Mouse (Mus musculus): ENCODE results near the gene Nodal. TPM values are rescaled to one million over a fixed set of nuclear protein-coding genes. Genes with fewer than 3 reads are reported as not detected.
A peak's percentile ranks its signal among the peaks of the same experiment; 100 is the strongest.

Nodal gene
- total RNA-seq, 2 experiments from 2014 or later: not detected

DNA sequence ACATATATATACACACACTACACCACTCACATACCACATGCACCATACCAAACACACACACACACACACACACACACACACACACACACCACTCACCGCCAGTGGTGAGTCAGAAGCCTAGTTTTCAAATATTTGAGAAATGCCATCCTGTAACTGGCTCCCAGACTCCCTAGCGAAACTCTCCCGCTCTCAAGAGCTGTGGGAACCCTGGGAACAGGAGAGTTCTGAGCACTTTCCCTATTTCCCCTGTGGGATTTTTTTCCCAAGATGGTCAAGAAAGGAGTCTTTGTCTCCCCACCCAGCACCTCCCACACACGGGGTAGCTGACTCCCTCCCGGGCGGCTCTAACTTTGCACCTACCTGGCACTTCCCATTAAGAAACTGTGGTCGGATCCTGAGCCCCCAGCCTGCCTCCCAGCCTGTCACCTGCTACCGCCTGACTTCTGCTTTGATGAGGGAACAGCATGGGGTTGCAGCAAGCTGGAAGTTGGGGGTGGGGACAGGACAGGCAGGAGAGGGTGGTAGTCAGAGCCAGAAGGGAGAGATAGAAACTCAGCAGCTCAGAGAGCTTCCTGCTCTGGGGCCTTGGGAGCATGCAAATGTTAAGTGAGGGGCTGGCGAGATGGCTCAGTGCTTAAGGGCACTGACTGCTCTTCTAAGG, 23.2 kb upstream of the Nodal start:
- no peak for ATAC-seq (replicated peaks; ENCODE audit: low FRiP score, poor library complexity, severe bottlenecking)

DNA sequence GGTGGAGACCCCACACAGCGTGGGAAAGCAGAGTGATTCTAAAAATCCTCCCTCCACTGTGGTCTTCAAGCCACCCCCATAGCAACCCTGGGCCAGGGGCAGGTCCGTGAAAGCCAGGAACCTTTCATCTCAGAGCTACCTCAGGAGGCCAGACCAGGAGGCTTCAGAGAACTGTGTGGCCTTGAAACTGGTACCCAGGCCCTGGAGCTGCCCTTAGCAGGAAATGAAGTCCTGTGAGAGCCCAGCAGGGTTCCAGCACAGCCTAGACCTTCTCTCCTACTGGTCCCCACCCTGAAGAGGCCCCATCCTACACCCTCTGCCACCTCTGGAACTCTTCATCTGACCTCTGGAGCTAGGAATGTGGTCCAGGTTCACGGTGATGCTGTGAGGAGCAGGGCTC, 19.6 kb upstream of the Nodal start:
- ATAC-seq (replicated peaks; ENCODE audit: low FRiP score, poor library complexity, severe bottlenecking): no peak

DNA sequence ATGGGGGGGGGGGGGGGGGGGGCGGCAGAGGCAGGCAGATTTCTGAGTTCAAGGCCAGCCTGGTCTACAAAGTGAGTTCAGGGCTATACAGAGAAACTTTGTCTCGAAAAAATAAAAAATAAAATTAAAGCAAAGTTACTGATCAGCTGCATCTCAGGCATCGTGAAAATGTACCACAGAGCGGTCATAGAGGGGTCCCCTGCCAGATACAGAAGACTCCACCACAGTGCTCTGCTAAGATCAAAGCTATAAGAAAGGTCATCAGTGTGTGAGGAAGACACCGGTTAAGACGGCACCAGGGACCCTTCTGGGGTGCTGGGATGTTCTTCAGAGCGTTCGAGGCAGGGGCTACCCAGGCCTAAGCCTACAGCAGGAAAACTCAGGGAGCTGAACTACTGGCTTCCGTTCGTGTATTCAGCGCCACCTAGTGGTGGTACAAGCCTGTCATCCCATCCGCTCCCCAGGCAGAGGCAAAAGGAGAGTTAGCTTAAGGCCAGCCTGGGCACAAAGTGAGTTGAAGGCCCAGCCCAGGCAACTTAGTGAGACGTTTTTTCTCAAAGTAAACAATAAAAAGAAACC, 18.5 kb upstream of the Nodal start:
- ATAC-seq (replicated peaks; ENCODE audit: low FRiP score, poor library complexity, severe bottlenecking): peak; percentile 78

DNA sequence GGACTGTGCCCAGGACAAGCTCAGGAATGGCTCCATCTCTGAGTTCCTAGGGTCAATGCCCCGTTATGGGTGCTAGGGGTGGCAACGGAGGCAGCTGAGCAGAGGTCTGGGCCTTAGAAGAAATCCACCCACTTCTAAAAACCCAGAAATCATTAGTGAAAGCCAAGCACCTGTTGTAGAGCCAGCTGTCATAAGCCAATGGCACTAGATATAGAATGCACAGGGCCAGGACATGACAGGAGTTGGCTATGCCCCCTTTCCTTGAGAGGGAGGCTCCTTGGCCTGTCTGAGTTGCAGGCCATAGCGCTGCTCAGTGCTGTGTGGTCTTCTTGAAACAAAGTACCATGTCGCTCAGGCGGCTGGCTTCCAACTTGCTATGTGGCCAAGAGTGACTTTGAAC, 17.4 kb upstream of the Nodal start:
- ATAC-seq (replicated peaks; ENCODE audit: low FRiP score, poor library complexity, severe bottlenecking): no peak

DNA sequence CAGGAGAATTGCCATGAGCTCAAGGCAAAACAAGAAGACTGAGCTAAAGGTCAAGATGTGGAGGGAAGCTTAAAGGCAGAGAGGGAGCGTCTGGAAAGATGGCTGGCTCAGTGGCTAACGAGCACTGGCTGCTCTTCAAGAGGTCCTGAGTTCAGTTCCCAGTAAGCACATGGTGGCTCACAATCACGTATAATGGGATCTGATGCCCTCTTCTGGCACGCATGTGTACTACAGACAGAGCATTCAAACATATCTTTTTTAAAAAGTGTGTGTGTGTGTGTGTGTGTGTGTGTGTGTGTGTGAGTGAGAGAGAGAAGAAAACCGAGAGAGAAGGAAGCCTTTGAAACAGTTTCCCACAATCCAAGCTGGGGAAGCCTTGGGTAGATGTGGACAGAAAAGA, 15.3 kb upstream of the Nodal start:
- ATAC-seq (replicated peaks; ENCODE audit: low FRiP score, poor library complexity, severe bottlenecking): no peak

DNA sequence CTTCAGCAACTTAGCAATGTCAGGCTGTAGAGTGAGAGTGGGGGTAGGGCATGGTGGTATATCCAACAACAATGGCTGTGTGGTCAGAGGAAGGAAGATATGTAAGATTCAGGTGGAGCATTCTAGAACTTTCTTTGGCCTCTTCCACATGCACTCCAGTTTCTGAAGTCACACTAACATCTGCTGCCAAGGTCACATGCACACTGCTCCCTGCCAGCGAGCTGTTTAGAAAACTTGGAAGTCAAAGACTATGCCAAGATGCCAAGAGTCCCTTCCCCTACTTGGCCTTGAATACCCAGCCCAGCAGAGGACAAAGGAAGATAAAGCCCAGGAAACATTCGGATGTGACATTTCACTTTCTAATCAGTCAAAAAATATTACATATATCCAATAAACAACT, 14.9 kb upstream of the Nodal start:
- ATAC-seq (replicated peaks; ENCODE audit: low FRiP score, poor library complexity, severe bottlenecking): no peak

DNA sequence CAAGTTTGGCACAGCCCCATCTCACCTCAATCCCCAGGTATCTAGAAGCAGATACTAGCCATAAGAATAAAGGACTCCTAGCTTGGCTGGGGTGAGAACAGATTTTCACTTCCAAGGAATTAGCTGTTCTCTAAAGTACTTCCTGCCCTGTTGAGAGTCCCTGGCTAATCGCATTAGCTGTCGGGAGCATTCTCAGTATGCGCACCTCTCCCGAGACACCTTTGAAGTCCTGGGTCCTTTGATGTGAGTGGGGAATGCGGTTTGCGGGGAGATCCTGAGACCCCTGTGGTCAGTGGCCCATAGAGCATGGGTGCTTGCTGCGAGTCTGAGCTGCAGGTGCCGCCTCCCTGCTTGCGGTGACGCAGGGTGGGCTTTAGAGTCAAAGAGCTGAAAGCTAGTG, 11.8 kb upstream of the Nodal start:
- ATAC-seq (replicated peaks; ENCODE audit: low FRiP score, poor library complexity, severe bottlenecking): no peak

DNA sequence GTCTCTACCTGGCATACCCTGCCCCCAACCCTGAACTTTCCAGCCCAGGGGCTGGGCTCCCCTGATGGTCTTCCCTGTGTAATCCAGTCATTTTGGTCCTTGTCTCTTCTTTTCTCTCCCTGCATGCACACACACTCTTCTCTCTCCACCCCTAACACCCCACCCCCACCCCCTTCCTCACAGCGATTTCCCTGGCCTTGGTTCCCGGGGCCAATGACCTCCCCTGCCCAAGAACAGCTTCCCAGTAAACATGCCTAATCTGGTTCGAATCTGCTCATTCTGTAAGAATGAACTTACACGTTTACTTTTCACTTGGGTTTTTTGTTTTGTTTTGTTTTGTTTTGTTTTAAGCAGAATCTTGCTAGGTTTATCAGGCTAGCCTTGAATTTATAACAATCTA, 8.0 kb upstream of the Nodal start:
- ATAC-seq (replicated peaks; ENCODE audit: low FRiP score, poor library complexity, severe bottlenecking): no peak

DNA sequence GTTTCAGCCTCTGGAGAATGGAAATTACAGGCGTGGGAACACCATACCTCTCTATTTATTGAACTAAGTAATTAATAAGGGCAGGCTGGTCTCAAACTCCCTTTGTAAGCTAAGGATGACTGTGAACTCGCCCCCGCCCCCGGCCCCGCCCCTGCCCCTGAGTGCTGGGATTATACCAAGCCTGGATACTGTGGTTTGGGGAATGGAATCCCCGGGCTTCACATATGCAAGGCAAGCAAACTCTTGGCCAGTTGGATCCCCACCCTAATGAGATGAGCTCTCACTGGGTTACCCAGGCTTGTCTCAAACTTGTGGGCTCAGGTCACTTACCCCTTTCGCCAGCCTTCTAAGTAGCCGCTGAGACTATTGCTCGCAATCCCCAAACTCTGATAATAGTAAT, 7.6 kb upstream of the Nodal start:
- no peak for ATAC-seq (replicated peaks; ENCODE audit: low FRiP score, poor library complexity, severe bottlenecking)

DNA sequence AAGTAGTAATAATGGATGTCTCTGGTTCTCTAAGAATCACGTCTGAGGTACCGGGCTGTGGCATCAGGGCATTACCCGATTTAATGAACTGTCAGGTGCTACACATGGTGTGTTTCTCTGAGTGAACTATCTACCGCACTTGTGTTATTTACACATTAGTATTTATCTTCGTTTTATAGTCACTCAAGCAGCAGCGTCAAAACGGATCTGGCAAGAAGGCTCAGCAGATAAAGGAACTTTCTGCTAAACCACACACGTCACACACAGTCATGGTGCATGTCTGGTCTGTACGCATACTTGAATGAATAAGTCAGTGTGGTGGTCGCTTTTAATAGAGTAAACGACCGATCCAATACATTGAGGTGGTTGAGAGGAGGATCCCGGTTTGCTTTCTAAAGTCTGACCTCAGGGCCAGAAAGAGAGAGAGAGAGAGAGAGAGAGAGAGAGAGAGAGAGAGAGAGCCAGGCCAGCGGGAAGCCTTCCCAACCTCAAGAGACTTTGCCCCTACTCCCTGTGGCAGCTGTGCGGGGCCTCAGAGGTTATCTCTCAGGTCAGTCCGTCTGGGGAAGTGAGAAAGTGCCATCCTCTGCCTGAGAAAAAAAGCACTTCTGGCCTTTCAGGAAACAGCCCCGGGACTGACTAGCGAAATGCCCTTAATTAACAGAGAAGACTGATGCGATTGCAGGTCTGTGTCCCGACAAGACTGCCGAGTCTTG, 4.7 kb upstream of the Nodal start:
- peak; percentile 84 for ATAC-seq (replicated peaks; ENCODE audit: low FRiP score, poor library complexity, severe bottlenecking)

DNA sequence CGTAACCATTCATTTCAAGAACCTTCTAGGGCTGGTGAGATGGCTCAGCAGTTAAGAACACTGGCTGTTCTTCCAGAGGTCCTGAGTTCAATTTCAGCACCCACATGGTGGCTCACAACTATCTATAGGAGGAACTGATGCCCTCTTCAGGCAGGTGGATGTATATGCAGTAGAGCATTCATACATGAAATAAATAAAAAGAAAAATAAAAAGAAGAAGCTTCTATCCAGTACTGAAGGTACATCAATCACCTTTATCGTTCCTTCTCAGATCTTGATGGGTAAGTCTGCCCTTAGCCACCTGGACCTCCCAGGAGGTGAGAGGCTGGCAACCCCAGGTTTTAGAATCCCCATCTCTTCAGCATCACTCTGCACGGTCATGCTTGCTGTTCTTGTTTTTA, 2.5 kb upstream of the Nodal start:
- ATAC-seq (replicated peaks; ENCODE audit: low FRiP score, poor library complexity, severe bottlenecking): no peak

DNA sequence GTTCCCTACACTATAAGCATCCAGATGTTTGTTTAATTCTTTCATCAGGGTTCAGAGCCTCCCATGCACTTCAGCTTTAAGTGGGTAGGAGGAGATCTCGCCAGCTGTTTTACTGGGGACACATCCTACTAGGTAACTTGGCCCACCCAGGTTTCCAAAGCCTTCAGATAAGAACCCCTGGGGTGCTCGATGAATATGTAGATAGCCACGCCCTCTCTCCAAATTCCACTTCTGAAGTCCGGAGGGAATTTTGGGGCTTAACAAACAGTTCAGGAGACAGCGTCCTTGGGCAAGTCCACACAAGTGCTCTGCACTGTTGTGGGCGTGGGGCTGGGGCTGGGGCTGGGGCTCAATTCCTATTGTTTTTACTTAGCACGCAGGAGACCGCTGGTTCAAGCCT, 1.9 kb upstream of the Nodal start:
- ATAC-seq (replicated peaks; ENCODE audit: low FRiP score, poor library complexity, severe bottlenecking): no peak

DNA sequence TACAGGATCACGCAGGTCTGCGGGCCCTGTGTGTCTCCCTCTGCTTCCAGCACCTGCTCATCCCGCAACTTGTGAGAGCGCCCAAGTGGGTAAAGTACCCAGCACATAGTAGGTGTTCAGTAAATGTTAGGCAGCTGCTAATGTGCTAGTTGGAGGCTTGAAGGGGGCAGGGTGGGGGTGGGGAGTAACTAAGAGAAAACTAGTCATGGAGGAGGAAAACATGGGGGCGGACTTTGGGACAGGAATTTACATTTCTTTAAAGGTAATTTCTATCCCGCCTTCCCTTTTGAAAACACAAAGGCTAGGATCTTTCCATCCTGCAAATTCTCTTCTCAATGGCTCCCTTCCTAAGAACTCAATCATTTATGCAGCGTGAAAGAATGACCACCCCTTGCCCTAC, 1.2 kb upstream of the Nodal start:
- ATAC-seq (replicated peaks; ENCODE audit: low FRiP score, poor library complexity, severe bottlenecking): no peak

DNA sequence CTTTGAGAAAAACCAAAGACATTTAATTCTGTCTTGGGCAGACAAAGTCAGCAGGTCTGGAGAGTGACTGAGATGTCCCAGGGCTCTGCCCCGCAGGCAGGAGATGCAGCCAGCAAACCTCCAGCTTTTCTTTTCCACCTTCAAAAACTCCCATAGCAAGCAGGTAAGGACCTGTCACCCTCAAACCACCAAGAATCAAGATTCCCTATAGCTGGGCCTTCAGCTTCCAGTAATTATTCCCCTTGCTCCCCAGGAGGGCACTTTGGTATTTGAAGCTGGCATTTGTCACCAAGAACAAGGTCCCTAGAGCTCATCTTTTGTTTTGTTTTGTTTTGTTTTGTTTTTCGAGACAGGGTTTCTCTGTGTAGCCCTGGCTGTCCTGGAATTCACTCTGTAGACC, 726 bp upstream of the Nodal start:
- ATAC-seq (replicated peaks; ENCODE audit: low FRiP score, poor library complexity, severe bottlenecking): no peak

DNA sequence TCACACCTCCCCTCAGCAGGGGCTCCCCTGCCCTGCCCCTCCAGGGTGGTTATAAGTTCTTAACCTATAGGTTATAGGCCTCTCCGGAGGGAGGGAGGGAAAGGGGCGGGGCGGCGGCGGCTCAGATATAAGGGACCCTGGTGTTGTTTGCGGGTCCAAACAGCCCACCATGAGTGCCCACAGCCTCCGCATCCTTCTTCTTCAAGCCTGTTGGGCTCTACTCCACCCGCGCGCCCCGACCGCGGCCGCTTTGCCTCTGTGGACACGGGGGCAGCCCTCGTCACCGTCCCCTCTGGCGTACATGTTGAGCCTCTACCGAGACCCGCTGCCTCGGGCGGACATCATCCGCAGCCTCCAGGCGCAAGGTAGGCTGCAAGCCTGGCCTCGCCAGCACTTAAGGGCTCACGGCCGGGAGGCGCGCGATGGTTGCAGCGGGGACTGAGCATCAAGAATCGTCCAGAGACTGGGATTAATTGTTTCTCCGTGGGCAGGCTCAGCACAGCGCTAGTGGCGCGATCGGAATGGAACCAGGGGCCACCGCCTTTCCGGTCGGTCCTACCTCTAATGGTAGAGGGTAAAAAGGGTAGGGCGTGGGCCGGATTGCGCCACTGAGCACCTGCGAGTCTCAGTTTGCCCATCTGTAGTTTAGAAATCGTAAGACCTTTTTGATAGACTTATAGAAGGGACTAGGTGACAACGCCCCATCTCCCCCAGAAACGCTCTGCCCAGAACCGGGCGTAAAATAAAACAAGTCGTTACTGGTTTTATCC, 544 bp downstream of the Nodal start:
- no peak for ATAC-seq (replicated peaks; ENCODE audit: low FRiP score, poor library complexity, severe bottlenecking)

DNA sequence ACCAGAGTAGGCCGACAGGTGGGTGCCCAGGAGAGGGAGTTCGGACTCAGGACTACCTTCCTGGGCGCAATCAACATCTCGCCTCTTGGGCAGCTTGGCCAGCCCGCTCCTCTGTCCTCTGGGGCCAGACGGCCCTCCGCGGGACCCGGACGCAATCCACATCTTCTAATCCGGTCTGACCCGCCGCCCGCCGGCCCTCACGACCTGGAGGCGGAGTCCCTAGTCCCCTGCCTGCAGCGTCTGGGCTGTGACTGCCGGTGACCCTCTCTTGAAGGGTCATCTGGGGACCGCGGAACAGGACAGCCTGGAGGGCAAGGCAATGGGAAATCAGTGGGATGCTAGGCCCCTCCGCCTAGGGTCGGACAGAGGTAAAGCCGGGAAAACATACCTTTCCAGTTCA, 1.4 kb downstream of the Nodal start:
- ATAC-seq (replicated peaks; ENCODE audit: low FRiP score, poor library complexity, severe bottlenecking): no peak

DNA sequence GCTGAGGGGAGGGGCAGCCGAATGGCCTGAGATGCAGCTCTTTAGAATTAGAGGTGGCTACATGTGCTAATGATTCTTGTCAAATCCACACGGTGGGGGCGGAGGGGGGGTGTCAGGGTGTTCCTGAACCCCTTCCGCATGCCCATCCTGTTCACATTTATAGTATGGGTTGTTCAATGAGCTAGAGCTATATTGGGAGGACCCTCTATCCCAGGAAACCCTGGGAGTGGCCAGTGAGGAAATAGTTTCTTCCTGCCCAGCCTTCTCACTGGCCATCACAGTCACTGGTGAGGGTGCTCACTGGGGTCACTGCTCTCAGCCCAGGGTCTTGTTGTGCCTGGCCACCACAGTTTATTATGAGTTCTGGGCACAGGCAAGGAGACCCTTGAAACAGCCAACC, 2.2 kb downstream of the Nodal start:
- ATAC-seq (replicated peaks; ENCODE audit: low FRiP score, poor library complexity, severe bottlenecking): no peak

DNA sequence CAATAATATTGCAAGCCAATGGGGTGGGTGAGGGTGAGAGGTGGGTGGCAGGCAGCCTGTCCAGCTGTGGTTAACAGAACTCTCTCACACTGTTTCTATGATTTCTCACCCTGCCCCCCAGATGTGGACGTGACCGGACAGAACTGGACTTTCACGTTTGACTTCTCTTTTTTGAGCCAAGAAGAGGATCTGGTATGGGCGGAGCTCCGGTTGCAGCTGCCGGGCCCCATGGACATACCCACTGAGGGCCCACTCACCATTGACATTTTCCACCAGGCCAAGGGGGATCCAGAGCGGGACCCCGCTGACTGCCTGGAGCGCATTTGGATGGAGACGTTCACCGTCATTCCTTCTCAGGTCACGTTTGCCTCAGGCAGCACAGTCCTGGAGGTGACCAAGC, 5.1 kb downstream of the Nodal start:
- ATAC-seq (replicated peaks; ENCODE audit: low FRiP score, poor library complexity, severe bottlenecking): no peak

DNA sequence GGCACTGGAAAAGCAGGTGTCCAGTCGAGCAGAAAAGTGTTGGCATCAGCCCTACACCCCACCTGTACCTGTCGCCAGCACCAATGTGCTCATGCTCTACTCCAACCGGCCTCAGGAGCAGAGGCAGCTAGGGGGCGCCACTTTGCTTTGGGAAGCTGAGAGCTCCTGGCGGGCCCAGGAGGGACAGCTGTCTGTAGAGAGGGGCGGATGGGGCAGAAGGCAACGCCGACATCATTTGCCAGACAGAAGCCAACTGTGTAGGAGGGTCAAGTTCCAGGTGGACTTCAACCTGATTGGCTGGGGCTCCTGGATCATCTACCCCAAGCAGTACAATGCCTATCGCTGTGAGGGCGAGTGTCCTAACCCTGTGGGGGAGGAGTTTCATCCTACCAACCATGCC, 5.5 kb downstream of the Nodal start:
- ATAC-seq (replicated peaks; ENCODE audit: low FRiP score, poor library complexity, severe bottlenecking): no peak

DNA sequence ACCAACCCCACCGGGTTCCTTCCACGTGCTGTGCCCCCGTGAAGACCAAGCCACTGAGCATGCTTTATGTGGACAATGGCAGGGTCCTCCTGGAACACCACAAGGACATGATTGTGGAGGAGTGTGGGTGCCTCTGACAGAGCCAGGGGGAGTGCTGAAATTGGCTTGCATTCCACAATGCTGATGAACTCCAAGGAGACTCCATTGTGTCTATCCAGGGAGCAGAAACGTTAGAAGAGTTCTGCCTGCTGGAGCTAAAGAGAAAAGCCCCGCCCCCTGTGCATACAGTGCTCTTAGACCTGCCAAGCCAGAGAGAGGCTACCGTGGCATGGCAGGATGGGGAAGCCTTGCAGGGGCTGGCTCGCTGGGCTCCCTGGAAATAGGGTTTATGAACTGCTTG, 6.7 kb downstream of the Nodal start:
- ATAC-seq (replicated peaks; ENCODE audit: low FRiP score, poor library complexity, severe bottlenecking): no peak

DNA sequence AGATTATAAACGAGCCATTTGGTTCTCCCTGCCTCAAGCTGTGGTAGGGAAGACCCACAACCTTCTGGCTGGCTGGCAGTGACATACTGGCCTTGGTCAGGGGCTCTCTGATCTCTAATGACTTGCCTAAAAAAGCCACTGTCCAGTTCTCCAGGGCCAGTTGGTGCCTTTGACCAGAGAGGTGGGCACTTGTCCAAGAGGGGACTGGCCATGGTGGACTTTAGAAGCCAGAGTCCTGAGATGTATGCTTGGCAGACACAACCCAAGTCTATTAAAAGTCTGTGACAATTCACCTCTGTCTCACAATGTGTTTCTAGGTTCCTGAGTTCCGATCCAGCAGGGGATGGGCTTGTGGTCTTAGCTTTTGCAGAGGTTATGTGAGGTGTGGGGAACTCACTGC, 7.3 kb downstream of the Nodal start:
- no peak for ATAC-seq (replicated peaks; ENCODE audit: low FRiP score, poor library complexity, severe bottlenecking)

Data from erythroid progenitor cell, adult 5-6 weeks (primary cell).